Mouse (Mus musculus) layer of hippocampus, postnatal 25 days (tissue): ENCODE measurements at regions not wholly inside any gene's neighbourhood (a gene's known extent, or its start where the extent isn't known, plus 50 kb on each side); places are given as distances from the start of the nearest gene placed in this dataset.

Experiments used
- DNase-seq, 2 experiments: peaks; one replicate each; pipeline ENCODE4 v3.0.0; 2022; ENCODE audit warnings: mixed read lengths in 2 of 2, low spot score in 1 of 2; ENCODE audit errors: extremely low spot score in 1 of 2

DNA sequence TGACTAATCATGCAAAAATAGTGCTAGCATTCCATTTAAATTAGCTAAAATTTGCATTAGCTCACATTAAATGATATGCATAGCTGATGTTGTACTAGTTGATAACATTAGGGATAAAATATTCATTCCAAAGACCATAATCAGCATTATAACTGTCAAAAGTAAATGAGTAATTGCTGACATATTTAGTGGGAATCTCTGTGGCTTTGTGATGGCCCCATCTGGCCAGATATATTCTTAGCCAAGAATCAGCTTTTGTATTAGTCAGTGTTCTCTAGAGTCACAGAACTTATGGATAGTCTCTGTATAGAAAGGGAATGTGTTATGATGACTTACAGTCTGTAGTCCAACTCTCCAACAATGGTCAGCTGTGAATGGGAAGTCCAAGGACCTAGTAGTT is 171.2 kb downstream of the Gria2 start:
- no peak for DNase-seq

DNA sequence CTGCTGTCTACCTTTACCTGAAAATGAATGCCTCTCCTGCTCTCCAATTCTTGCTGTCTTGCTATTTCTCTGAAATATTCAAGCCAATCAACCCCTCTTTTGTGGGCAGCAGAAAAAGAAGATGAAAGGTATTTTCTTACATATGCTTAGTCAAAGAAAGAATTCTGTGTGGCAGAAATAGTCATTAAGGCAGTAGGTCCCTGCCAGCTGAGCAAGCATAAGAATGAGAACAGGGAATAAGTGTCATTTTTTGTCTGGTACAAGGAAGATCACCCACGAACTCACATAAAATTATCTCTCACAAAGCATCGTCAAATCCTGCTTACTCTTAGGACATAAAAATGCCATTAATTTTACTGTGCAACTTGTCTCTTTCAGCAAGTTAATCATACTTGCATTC is 192.2 kb downstream of the Gria2 start:
- DNase-seq = no peak

DNA sequence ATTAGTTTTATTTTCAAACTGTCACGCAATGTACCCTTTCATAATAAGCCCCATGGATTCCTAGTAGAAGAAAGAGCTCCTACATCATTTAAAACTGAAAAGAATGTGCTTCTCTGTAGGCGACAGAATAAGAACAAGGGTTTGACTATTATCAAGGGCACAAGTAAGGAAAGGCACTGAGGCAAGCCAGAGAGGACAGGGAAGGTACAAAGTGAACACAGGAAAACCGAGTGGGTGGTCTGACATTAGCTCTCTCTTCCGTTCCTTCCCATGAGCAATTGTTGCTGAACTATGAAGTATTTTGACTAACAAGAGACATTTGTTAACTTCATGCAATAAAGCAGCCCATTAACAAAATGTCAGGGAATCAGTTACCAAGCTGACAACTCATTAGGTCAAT is 194.2 kb downstream of the Gria2 start:
- no peak for DNase-seq

DNA sequence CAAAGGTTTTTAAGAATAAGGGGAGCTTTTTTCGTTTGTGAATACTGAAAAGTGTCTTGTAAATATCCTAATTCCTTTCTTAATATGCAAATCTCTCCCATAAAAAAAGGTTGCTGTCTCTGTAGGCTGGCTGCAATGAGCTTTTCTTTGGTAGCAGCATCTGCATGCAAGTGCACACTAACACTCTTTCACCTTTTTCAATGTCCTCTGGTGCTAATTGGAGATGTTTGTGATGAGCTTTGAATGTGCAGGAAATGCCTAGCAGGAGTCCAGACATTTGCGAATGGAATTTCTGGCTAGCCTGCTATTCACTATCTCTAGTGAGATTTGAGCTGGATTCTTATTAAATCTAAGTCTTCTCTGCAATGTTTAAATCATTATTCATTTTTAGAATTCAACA is 194.8 kb downstream of the Gria2 start:
- no peak for DNase-seq

DNA sequence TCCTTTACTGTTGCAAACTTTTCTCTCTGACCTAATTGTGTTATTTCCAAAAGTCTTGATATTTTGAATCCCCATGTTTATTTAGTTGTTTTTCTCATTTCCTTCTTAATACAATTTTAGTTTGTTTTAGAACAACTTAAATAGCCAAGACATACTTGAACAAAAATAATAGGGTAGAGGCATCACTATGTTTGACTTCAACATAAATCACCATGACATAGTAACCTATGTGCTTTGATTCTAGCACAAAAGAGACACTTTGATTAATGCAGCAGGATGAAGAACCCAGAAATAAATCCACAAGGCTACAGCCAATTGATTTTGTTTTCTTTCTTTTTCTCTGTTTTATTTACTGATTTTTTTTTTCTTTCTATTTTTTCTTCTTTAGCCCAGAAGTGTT is 205.1 kb downstream of the Gria2 start:
- DNase-seq = no peak

DNA sequence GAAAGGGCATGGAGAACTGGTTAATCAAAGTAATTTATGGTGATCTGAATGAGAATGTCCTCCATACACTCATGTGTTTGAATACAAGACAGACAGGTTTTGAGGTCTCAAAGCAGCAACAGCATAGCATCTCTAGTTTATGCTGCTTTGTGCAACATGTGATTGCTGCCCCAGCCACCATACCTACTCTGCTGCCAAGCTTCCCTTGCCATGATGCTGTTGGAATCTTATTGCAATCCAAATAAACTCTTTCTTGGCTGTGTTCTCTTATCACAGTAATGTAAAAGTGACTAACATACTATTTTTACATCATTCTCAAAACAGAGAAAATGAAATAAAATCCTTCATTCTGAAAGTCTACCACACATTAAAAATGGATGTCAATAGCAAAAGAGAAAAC is 235.1 kb downstream of the Gria2 start:
- no peak for DNase-seq

DNA sequence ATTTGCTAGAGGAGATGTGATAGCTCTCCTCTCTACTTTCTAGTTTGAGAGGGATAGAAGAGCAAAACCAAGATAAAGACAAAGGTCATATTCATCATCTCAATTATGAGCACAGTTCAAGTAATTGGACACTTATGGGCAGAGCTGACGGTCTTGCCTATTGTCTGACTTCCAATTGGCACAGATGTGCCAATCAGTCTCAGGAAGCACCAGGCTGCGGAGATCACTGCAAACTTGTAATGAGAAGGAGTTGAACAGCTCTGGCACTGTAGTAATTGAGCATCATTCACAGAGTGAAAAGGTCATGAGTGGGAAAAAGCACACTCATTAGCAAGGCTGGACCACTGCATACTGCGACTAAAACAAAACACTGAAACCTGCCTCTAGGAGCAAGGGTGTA is 236.4 kb downstream of the Gria2 start:
- DNase-seq = no peak

DNA sequence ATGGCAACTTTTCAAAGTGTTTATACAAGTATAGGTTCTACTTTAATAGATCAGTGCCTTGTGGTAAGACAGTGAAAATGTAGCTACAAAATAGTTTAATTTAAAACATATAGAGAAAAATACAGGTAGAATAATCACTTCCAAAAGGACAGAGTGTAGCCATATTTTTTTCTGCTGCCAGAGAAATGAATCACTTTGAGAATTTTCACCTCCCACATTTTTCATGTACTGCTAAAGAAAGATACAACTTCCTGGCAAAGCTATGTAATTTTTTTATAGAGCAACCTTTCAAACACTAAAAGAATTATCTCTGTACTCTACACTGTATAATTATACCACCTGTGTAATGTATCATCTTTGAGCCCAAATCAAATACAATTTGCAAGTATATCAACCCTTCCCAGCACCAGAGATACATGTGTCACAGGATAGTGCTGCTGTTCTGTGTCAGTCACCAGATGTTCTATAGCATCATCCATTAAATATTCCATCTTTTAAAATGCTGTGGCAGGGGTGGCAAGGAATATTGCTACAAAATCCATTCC is 256.4 kb downstream of the Gria2 start:
- no peak for DNase-seq

DNA sequence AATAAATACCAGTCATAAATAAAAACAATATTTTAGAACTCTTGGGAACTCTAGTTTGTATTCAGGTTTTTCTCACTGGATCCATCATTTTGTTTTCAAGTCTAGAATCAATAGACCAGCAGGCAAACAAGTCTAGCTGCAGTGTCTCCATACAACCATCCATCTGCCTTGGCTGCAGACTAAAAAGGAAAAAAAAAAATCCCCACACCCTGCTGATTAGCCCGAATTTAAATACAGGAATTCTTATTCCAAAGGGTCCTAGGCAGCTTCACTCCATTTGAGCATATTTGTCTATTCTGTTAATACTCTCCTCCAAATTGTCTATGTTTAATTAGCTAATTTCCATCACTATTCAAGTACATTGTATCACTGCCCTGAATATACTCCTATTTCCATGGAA is 258.9 kb downstream of the Gria2 start:
- DNase-seq = no peak

DNA sequence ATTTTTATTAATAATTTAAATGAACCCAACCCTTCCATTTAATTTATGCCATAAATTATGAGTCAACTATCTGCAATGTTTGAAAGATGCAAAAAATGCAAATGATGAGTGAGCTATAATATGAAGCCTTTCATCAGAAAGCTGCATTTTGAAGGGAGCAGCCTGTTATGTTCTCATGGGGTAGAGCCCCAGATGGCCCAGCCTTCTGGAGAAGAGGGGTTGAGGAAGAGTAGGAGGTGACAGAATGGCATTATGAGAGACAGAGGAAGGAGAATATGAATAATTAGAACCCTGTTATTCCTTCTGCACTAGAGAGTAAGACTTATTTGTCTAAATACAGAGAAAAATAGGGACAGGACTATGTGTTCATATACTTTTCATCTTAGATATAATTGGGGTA is 261.3 kb downstream of the Gria2 start:
- DNase-seq = peak; percentile 43 to 53

DNA sequence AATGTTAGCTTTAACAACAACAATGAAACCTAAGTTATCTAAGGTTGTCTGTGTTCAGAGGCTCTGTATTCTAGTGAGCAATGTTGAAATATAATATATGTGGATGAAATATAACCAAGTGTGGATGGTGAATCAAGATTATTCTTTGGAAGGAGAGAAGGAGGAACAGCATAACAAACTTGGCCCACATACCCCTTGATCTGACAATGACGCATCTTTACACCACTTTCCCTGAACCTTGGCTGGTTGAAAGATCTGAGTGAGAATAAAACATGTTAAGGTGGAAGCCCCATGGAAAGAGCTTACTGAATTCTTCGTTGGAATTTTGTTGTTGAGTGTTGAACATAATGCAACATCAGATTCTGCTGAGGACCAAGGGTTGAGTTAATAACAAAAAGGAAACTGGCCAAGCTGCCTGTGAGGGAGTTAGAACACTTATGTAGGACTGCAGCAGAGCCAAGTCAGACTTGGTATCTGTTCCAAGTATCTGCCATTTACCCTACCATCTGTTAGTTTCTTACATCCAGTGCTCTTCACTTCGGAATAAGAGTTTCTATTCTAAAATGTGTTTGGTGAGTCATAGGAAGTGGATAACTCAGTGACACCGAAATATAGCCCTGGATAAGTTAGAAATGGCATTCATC is 268.8 kb downstream of the Gria2 start:
- no peak for DNase-seq

DNA sequence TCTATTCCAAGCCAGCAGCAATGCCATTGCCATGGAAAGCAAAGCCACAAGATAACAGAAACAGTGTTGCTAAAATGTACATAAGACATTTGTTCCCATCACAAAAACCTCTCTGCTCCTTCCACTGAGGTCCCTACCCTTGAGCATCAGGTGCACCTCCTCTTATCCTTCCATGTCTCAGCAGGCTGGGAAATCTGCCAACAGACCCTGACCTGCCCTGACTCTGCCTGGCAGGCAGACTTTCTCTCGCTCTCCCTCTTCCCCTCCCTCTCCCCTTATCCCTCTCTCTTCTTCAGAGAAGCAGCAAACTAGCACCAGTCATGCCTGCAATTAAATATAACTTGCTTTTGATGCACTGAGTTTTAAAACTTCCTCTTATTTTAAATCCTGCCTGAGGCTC is 288.6 kb downstream of the Gria2 start:
- no peak for DNase-seq

DNA sequence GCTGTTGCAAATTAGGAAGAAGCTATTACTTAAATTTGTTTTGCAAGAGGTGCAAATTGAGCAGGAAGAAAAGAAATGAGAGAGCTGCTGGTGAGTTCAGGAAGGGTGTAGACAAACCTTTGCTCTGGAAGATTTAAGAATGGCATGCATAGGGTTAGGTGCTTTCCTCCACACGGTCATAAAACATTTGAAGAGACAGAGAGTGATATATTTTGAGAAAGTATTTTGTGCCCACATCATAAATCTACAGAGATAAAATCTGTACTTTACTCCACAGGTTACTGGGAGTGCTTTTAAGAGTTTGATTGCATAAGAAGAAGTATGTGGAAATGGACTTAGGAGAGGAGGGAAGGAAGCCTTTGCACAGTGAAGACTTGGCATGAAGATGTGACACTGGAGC is 293.4 kb downstream of the Gria2 start:
- DNase-seq = no peak

DNA sequence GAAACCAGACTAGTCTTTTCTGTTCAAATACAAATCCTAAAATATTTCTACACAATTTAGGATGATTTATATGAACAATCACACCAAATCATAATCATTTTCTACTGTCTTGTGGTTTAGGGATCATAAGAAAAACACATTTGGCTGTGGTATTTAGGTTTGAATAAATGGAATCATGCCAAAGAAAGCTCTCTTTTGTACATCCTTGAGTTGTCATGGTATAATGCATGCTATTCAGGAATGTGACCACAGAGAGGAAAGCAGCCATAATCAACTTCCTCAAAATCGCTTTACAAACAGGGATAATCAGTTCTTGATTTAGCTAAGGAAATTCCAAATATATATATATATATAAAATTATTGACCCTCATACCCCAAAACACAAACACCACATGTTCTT is 295.9 kb downstream of the Gria2 start:
- no peak for DNase-seq

DNA sequence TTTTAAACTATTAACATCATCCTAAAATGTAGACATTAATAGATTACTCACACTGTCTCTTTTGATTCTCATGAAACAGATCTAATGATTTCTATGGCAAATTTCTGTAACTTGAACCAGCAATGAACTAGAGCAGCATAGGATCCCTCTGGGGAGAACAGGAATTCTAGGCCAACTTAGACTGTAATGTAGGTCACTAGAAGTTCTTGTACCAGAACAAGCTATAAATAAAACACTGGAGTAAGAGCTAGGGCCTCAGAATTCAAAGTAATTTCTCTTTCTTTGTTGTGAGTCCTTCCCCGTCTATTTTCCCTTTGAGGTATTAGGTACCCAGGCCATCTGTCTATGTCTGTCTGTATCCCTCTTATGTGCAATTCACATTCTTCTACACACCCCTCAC is 301.5 kb downstream of the Gria2 start:
- DNase-seq = no peak

DNA sequence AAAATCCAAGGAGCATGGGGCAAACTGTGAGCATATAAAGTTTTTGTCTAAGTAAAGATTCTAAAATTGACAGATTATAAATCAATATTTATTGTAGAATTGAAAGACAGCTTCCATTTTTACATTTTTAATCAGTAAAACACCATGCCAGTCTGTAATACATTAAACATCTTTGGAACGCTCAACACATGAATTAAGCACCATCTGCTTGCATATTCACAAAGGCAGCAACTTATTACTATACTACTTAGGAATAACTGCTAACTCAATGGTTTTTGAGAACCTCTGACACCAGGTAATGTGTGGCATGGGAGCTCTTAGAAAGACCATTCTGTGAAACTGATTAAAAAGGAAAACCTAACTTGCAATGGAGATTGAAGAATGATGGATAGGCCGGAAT is 306.1 kb downstream of the Gria2 start:
- DNase-seq = no peak

DNA sequence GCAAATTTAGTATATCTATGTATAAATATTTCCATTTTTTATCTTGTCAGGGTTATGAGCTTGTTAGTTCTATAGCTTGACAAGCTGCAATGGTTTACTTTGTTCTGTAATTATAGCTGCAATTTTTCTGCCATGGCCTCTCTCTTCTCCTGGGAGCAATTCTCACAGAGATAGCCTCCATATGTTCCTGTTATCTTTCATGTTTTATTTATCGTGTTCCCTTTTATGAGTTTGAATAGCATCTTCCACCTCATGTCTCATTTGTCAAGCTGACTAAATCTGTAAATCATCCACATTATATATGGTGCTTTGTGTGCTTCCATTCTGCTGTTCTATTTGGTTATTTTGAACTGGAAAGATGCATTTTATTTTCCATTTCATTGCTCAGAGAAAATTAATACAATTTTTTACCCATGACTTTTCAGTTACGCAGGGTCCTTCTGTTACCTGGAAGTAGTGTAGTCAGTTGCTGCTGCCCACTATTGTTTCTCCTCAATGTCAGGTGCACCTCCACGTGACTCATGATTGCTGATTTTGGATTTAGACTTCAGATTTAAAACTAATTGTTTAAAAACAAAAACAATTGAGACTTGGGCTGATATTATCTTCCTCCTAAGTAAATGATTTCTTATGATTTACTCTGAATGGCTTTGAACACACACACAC is 318.3 kb downstream of the Gria2 start:
- DNase-seq = no peak

DNA sequence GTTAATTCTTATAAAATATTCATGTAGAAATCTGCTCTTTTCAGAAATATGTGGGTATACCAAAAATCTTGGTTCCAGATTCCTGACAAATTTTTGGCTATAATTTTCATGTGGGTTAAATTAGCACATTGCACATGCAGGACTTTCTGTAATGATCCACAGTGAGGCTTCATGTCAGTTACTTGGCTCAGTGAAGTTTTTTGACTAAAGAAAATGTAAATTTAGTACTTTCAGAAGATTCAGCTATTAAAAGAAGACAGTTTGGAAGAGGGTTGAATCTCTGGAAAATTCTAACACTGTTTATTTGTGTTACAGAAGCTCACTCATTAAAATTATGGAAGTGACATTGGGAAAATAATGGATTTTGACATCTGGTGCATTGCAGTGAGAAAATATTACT is 324.0 kb downstream of the Gria2 start:
- DNase-seq = no peak

DNA sequence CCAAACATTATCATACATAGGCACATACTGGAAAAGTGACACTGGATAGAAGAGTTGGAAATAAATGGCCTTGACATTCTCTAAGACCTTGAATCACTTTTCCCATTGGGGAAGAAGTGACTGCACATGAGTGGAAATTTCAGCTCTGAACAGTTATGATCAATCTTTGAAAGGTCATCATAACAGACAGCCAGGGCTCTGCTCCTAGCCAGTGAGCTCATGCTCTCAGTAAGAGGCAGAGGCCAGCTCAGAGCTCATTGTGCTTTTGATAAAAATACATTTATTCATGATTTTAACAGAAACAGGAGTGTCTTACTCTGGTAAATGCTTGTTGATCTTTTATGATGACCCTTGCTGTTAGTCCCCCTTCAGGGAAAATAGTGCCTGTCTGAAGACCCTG is 328.9 kb downstream of the Gria2 start:
- DNase-seq = no peak
